Mouse (Mus musculus) heart, embryonic 13.5 days (tissue): ENCODE measurements around the gene 1700030K09Rik. TPM values are rescaled to one million over a fixed set of nuclear protein-coding genes. Genes with fewer than 3 reads are reported as not detected.
A peak's percentile ranks its signal among the peaks of the same experiment; 100 is the strongest.

Source experiments
- microRNA-seq: library from miRNA; unstranded; fragments of <30 nt; microRNA quantifications from one replicate; pipeline ENCODE4, GENCODE M21; 2016
- polyA plus RNA-seq: library from polyadenylated mRNA; unstranded; fragments of >200 nt; fragmentation: Nextera tagmentation; extraction: Ambion mirVana; gene quantifications from 2 replicates; pipeline ENCODE4 v1.2.1, GENCODE M21; 2015

1700030K09Rik gene
- polyA plus RNA-seq, 1 experiment from 2014 or later, result 9.4 TPM

Small RNAs within 50 kb of the gene (microRNA-seq; reads per million reads assigned to microRNA genes)
- gene Mir7068, result 5.9 reads per million, percentile 21 among the genes with 10 or more reads in this experiment

Other genes starting within 250 kb of the 1700030K09Rik start
- gene Cib3, start 231.0 kb upstream of the 1700030K09Rik start, polyA plus RNA-seq, result not detected in 2 replicates
- not detected in 2 replicates for gene Gm11034, start 230.2 kb upstream of the 1700030K09Rik start, polyA plus RNA-seq
- 41.6 and 43.9 TPM in 2 replicates for gene Fam32a, start 224.2 kb upstream of the 1700030K09Rik start, polyA plus RNA-seq
- 107 and 116 TPM in 2 replicates for gene Ap1m1, start 203.9 kb upstream of the 1700030K09Rik start, polyA plus RNA-seq
- 15.9 and 19.4 TPM in 2 replicates for gene Gm10282, start 138.6 kb upstream of the 1700030K09Rik start, polyA plus RNA-seq
- gene Klf2, start 124.8 kb upstream of the 1700030K09Rik start, polyA plus RNA-seq, result 14.2 and 15.1 TPM in 2 replicates
- gene Eps15l1, start 22.4 kb upstream of the 1700030K09Rik start, polyA plus RNA-seq, result 37.4 and 38.2 TPM in 2 replicates
- 1.1 and 1.2 TPM in 2 replicates for gene Calr3, start within 50 bp of the 1700030K09Rik start, polyA plus RNA-seq
- gene Cherp, start 31.3 kb downstream of the 1700030K09Rik start, polyA plus RNA-seq, result 40.1 and 45.6 TPM in 2 replicates
- 11.9 and 12.4 TPM in 2 replicates for gene Slc35e1, start 48.7 kb downstream of the 1700030K09Rik start, polyA plus RNA-seq
- gene Med26, start 104.4 kb downstream of the 1700030K09Rik start, polyA plus RNA-seq, result 9.1 and 9.3 TPM in 2 replicates
- 92.2 and 104 TPM in 2 replicates for gene Smim7, start 127.2 kb downstream of the 1700030K09Rik start, polyA plus RNA-seq
- 57.2 and 66.7 TPM in 2 replicates for gene Tmem38a, start 128.2 kb downstream of the 1700030K09Rik start, polyA plus RNA-seq
- 0.09 and 0.36 TPM in 2 replicates for gene Nwd1, start 202.8 kb downstream of the 1700030K09Rik start, polyA plus RNA-seq